In the genomic region with DNA sequence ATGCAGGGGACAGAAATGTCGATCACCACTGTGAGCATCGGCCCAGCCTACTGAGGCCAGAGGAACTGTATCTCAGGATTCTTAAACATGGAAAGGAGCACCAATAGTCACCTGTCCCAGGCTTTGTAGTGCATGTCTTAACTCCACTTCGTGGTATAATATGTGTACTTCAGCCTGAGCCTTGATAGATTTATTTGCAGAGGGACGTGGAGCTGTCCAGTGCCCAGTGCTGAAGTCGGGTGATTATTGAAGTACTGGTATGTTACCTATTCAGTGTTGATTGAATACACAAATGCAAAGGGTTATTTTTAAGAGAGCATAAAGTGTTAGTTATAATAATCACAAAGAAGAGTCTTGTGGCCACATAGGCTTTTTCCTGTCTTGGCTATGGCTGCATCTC, we compare ENCODE assay signal across 10 mouse cellular contexts. TPM values are rescaled to one million over a fixed set of nuclear protein-coding genes. Genes with fewer than 3 reads are reported as not detected.
DNase-seq lines count a peak whose midpoint lies in the region; ATAC-seq and TF ChIP-seq lines count a peak whose summit lies in the region.
"Had no signal": no experiment of that assay in that cellular context is flagged by ENCODE, and none has a peak within 500 bp of the region (broad histone marks: within the 10 kb centered on the region; RNA-seq: fewer than 3 reads in every experiment).

No protein-coding gene starts in this region.

- no peak for ATAC-seq in kidney, embryonic 14.5 days (ENCODE audit: low FRiP score, low TSS enrichment)
- ATAC-seq in embryonic facial prominence, embryonic 14.5 days (ENCODE audit: low read depth) = no peak
- ATAC-seq in megakaryocyte, adult 5-6 weeks (ENCODE audit: poor library complexity, severe bottlenecking) = no peak

- no peak overlapping the region for H3K9ac ChIP-seq in kidney, embryonic 14.5 days (ENCODE audit: low read depth, low read length)
- H3K9ac ChIP-seq in ES-E14 (ENCODE audit: insufficient read depth, low read depth, low read length, poor library complexity, severe bottlenecking) = no peak overlapping the region
- H3K9ac ChIP-seq in embryonic facial prominence, embryonic 14.5 days (ENCODE audit: low read depth, low read length) = no peak overlapping the region
- H3K9ac ChIP-seq: limb, embryonic 13.5 days had no signal

- H3K4me3 ChIP-seq in kidney, embryonic 14.5 days (ENCODE audit: low read length) = no peak overlapping the region
- H3K4me3 ChIP-seq in ES-E14 (ENCODE audit: insufficient read depth in 1 of 2, low read depth in 1 of 2, low read length in 2 of 2, poor library complexity in 1 of 2, severe bottlenecking in 1 of 2) = no peak overlapping the region
- H3K4me3 ChIP-seq in embryonic facial prominence, embryonic 14.5 days (ENCODE audit: low read depth, low read length) = no peak overlapping the region
- H3K4me3 ChIP-seq: limb, embryonic 13.5 days had no signal

- no peaks in the 10 kb centered on the region for H3K36me3 ChIP-seq in kidney, embryonic 14.5 days (ENCODE audit: control insufficient read depth, insufficient read depth, low read length)
- no peaks in the 10 kb centered on the region for H3K36me3 ChIP-seq in ES-E14 (ENCODE audit: control insufficient read depth, insufficient read depth, low read length, poor library complexity, severe bottlenecking)
- no peaks in the 10 kb centered on the region for H3K36me3 ChIP-seq in embryonic facial prominence, embryonic 14.5 days (ENCODE audit: control insufficient read depth, insufficient read depth, low read length)
- H3K36me3 ChIP-seq: limb, embryonic 13.5 days had no signal

- WGBS in kidney, embryonic 14.5 days = 55% methylated on average over 5 of the region's 5 CpGs
- 61% methylated on average over 5 of the region's 5 CpGs for WGBS in embryonic facial prominence, embryonic 14.5 days

- no peak overlapping the region for H3K27ac ChIP-seq in kidney, embryonic 14.5 days (ENCODE audit: low read depth, low read length)
- no peak overlapping the region for H3K27ac ChIP-seq in ES-E14 (ENCODE audit: insufficient read depth, low read depth, low read length, poor library complexity, severe bottlenecking)
- H3K27ac ChIP-seq in embryonic facial prominence, embryonic 14.5 days (replicated peaks; ENCODE audit: low read depth, low read length) = no peak overlapping the region
- H3K27ac ChIP-seq: limb, embryonic 13.5 days had no signal

- H3K4me1 ChIP-seq in kidney, embryonic 14.5 days (ENCODE audit: control insufficient read depth, insufficient read depth, low read length) = no peaks in the 10 kb centered on the region
- H3K4me1 ChIP-seq in ES-E14 (ENCODE audit: control insufficient read depth in 2 of 2, insufficient read depth in 2 of 2, low read length in 2 of 2, poor library complexity in 1 of 2) = no peaks in the 10 kb centered on the region
- no peaks in the 10 kb centered on the region for H3K4me1 ChIP-seq in embryonic facial prominence, embryonic 14.5 days (ENCODE audit: control insufficient read depth, insufficient read depth, low read length)
- H3K4me1 ChIP-seq: limb, embryonic 13.5 days had no signal

- no peak overlapping the region for H3K4me2 ChIP-seq in kidney, embryonic 14.5 days (replicated peaks; ENCODE audit: low read depth, low read length)
- H3K4me2 ChIP-seq in embryonic facial prominence, embryonic 14.5 days (ENCODE audit: low read depth, low read length) = no peak overlapping the region
- H3K4me2 ChIP-seq: limb, embryonic 13.5 days had no signal

- no peaks in the 10 kb centered on the region for H3K27me3 ChIP-seq in kidney, embryonic 14.5 days (ENCODE audit: control insufficient read depth, insufficient read depth, low read length)
- H3K27me3 ChIP-seq in embryonic facial prominence, embryonic 14.5 days (replicated peaks; ENCODE audit: control insufficient read depth, insufficient read depth, low read length) = no peaks in the 10 kb centered on the region
- H3K27me3 ChIP-seq: limb, embryonic 13.5 days had no signal

- in situ Hi-C loops in ES-E14 (cut with MboI; ENCODE audit: low sequenced_read_pairs in 2 of 2, unreplicated experiment in 2 of 2) = no loop called here

- H3K9me3 ChIP-seq in kidney, embryonic 14.5 days (ENCODE audit: control insufficient read depth, low read length) = no peaks in the 10 kb centered on the region
- H3K9me3 ChIP-seq in ES-E14 (ENCODE audit: control insufficient read depth, insufficient read depth, low read depth, low read length) = no peaks in the 10 kb centered on the region
- no peaks in the 10 kb centered on the region for H3K9me3 ChIP-seq in embryonic facial prominence, embryonic 14.5 days (ENCODE audit: control insufficient read depth, low read length)
- H3K9me3 ChIP-seq: limb, embryonic 13.5 days had no signal

- DNase-seq in adrenal gland, postnatal 14 days = peak; percentile 47
- no peak for DNase-seq in adrenal gland, adult 8-10 months
- peak; percentile 13 for DNase-seq in kidney, postnatal 14 days
- peak; percentile 28 for DNase-seq in ES-E14 (ENCODE audit: low read depth, low spot score)
- peak; percentile 47 for DNase-seq in embryonic facial prominence, embryonic 14.5 days (ENCODE audit: low spot score)
- no peak for DNase-seq in frontal cortex, postnatal 36 days (ENCODE audit: low spot score in 2 of 2)
- DNase-seq: gastrocnemius, postnatal 25 days had no signal

TF ChIP-seq in ES-E14, 5 proteins besides CTCF, POLR2A, EP300 and RAD21:
- TF ChIP-seq ZC3H11A (IDR thresholded peaks at IDR 0.05; ENCODE audit: borderline replicate concordance, low read depth, low read length) = no peak
- TF ChIP-seq ZNF384 (IDR thresholded peaks at IDR 0.05; ENCODE audit: low read depth, low read length) = no peak
- no peak for TF ChIP-seq CHD2 (IDR thresholded peaks at IDR 0.05; ENCODE audit: low read depth, low read length)
- TF ChIP-seq HCFC1 (IDR thresholded peaks at IDR 0.05; ENCODE audit: borderline replicate concordance, insufficient read depth, low read length) = no peak
- TF ChIP-seq MAFK (IDR thresholded peaks at IDR 0.05; ENCODE audit: insufficient read depth, low read depth, low read length) = no peak
TF ChIP-seq in ES-E14: peak in this region for 0.

RNA-seq across cellular contexts. Expression of gene Med10, which starts 50.1 kb away (rescaled TPM):
- total RNA-seq in adrenal gland, postnatal 14 days (2021) = 55.0 and 57.0 TPM in 2 replicates
- 10 to 100 TPM; 52.9 to 74.7 (median 62.3) TPM for total RNA-seq in adrenal gland, adult 8-10 months (2022)
- 155 and 194 TPM in 2 replicates for polyA plus RNA-seq in kidney, embryonic 14.5 days (2014; fragmentation: Nextera tagmentation; extraction: Ambion mirVana)
- 43.3 and 63.1 TPM in 2 replicates for total RNA-seq in ES-E14 (2012; rRNA removed)
- polyA plus RNA-seq in embryonic facial prominence, embryonic 14.5 days (2014; fragmentation: Nextera tagmentation; extraction: Ambion mirVana) = 112 and 129 TPM in 2 replicates
- total RNA-seq in megakaryocyte, adult 5-6 weeks (2015) = 52.2 and 52.3 TPM in 2 replicates
- 67.8 and 102 TPM in 2 replicates for total RNA-seq in megakaryocyte, adult 5-6 weeks (2017)

Comparison
In these comparisons a context has a peak if more than half of its experiments do, and no peak if none do; other contexts are left out.
1. DNase-seq: peak in adrenal gland, postnatal 14 days (single experiment), kidney, postnatal 14 days (single experiment), ES-E14 (single experiment) and embryonic facial prominence, embryonic 14.5 days (single experiment); none in adrenal gland, adult 8-10 months (single experiment) and frontal cortex, postnatal 36 days (0 of 2).